Mouse (Mus musculus): ENCODE measurements around the gene Ckb. TPM values are rescaled to one million over a fixed set of nuclear protein-coding genes. Genes with fewer than 3 reads are reported as not detected.
"Not testable (repeated sequence)": the region's sequence is repeated elsewhere in the genome, so short reads cannot be mapped to it uniquely, and the experiment has no call there.

The Ckb gene
- 2,376 and 2,635 TPM in 2 replicates for polyA plus RNA-seq (2016; fragmentation: Nextera tagmentation; extraction: Ambion mirVana)

DNA sequence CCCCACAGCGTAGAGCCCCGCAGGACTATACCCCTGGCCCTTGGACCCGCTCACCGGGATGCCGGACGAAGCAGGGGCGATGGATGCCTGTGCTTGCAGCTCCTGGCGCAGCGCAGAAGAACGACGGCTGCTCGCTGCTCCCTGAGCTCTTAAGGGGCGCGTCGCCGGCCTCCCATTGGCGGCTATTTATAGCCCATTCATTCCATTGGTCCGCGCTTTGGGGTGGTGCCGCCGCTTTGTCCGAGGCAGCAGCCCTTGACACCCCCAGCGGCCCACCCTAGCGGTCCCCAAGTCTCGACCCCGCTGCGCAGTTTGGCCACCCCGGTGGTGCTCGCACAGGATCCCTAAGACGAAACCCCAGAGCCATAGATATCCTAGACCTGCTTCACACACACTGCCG is at the start of gene Ckb:
Gene Ckb (minus strand): TSS at position 163 of the 400 bp plus-strand sequence.
- H3K4me1 ChIP-seq = peaks cover 40% of the 10 kb centered on the region
- peaks cover 29% of the 10 kb centered on the region for H3K36me3 ChIP-seq
- ATAC-seq (ENCODE audit: low FRiP score, low read depth) = peak; percentile 87
- H3K9me3 ChIP-seq = no peaks in the 10 kb centered on the region
- H3K27ac ChIP-seq (replicated peaks) = peak within 1 kb of the TSS; percentile 92
- under 1% methylated on average over 31 of the region's 31 CpGs for whole genome bisulfite sequencing
- peak within 1 kb of the TSS; percentile 94 for H3K9ac ChIP-seq (replicated peaks)
- peaks cover 17% of the 10 kb centered on the region for H3K27me3 ChIP-seq
- peak within 1 kb of the TSS; percentile 93 for H3K4me3 ChIP-seq
- H3K4me2 ChIP-seq (replicated peaks) = peak within 1 kb of the TSS; percentile 96

DNA sequence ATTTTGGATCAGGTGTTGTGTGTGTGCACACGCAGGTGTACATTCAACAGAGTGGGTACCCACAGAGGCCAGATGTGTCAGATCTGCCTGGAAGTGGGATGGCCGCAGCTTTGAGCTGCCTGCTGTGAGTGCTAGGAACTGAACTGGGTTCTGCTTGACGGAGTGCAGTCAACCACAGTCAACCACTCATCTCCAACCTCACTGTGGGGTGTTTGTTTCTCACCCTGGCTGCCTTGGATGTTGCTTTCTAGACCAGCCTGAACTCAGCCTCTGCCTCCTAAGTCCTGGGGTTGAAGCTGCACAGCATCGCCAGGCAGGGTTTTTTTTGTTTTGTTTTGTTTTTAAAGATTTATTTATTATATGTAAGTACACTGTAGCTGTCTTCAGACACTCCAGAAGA is 48.1 kb upstream of the Ckb start:
- WGBS = 76% methylated on average over 4 of the region's 4 CpGs
- peaks cover 30% of the 10 kb centered on the region for H3K36me3 ChIP-seq
- no peak for ATAC-seq (ENCODE audit: low FRiP score, low read depth)
- H3K27me3 ChIP-seq = no peaks in the 10 kb centered on the region
- no peak overlapping the region for H3K27ac ChIP-seq (replicated peaks)
- H3K4me1 ChIP-seq = peaks cover 19% of the 10 kb centered on the region
- no peak overlapping the region for H3K4me3 ChIP-seq
- no peak overlapping the region for H3K4me2 ChIP-seq (replicated peaks)
- peaks cover 4% of the 10 kb centered on the region; the same call in 1 of the 2 replicates for H3K9me3 ChIP-seq
- H3K9ac ChIP-seq (replicated peaks) = no peak overlapping the region

DNA sequence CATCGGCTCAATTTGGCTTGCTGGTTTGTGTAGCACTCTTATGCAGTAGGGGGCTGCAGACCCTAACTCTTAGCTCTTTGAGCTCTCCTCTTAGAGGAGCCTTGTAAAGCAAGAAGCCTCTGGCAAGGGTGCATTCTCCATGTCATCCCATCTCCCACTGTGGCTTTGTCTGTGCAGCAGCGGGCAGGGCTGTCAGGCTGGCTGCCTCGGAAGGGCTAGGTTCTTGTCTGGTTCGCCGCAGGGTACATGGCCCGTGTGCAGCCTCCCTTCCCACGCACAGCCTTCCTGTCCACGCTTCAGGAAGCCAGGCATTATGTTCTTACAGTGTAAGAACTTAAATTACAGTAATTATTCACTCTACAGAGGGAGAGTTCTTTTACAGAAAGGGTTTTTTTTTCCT is 46.5 kb upstream of the Ckb start:
- peaks cover 23% of the 10 kb centered on the region for H3K4me1 ChIP-seq
- peaks cover 4% of the 10 kb centered on the region; the same call in 1 of the 2 replicates for H3K9me3 ChIP-seq
- H3K9ac ChIP-seq (replicated peaks) = no peak overlapping the region
- no peak overlapping the region for H3K4me3 ChIP-seq
- H3K4me2 ChIP-seq (replicated peaks) = no peak overlapping the region
- no peaks in the 10 kb centered on the region for H3K27me3 ChIP-seq
- no peak for ATAC-seq (ENCODE audit: low FRiP score, low read depth)
- peak overlapping the region; percentile 22; the same call in 1 of the 2 replicates for H3K27ac ChIP-seq (replicated peaks)
- H3K36me3 ChIP-seq = peaks cover 22% of the 10 kb centered on the region; the same call in 1 of the 2 replicates
- 38% methylated on average over 8 of the region's 8 CpGs for WGBS

DNA sequence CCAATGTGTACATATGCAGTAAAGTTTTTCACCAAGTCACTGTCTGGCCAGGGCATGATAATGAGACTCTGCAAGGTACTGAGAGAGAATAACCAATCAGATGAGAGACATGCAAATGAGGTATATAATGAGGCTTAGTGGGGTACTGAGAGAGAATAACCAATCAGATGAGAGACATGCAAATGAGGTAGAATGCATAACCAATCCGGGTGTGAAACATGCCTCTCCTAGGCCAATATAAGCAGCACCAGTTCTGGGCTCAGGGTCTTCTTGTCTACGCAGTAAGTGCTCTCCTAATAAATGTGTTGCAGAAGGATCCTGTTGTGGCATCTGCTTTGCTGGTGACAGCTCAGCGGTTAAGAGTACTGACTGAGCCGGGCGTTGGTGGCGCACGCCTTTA is 44.4 kb upstream of the Ckb start:
- over 99% methylated on average over 7 of the region's 7 CpGs for WGBS

DNA sequence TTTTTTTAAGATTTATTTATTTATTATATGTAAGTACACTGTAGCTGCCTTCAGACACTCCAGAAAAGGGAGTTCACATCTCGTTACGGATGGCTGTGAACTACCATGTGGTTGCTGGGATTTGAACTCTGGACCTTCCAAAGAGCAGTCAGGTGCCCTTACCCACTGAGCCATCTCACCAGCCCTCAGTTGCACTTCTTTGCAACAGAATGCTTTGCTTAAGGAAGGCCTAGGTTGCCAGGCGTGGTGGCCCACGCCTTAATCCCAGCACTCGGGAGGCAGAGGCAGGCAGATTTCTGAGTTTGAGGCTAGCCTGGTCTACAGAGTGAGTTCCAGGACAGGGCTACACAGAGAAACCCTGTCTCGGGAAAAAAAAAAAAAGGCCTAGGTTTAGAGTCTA is 41.7 kb upstream of the Ckb start:
- H3K4me2 ChIP-seq (replicated peaks) = peak overlapping the region; percentile 88
- H3K4me3 ChIP-seq = peak overlapping the region; percentile 100
- H3K4me1 ChIP-seq = peaks cover 30% of the 10 kb centered on the region
- not testable (repeated sequence) for H3K27ac ChIP-seq (replicated peaks); H3K27me3 ChIP-seq; ATAC-seq (ENCODE audit: low FRiP score, low read depth); H3K9me3 ChIP-seq
- peak overlapping the region; percentile 97; the same call in 1 of the 2 replicates for H3K9ac ChIP-seq (replicated peaks)
- WGBS = 77% methylated on average over 6 of the region's 6 CpGs
- peaks cover 39% of the 10 kb centered on the region for H3K36me3 ChIP-seq

More for the DNA sequence above, 44.4 kb upstream of the Ckb start:
- Histone ChIP-seq H3K4me2 (replicated peaks) (no peak overlapping the region), H3K9ac (replicated peaks) (no peak overlapping the region), H3K27me3 (no peaks in the 10 kb centered on the region), H3K36me3 (peaks cover 15% of the 10 kb centered on the region; the same call in 1 of the 2 replicates), H3K9me3 (peaks cover 4% of the 10 kb centered on the region; the same call in 1 of the 2 replicates), H3K4me3 (no peak overlapping the region), H3K4me1 (peaks cover 32% of the 10 kb centered on the region), H3K27ac (replicated peaks) (no peak overlapping the region)
- no peak for ATAC-seq (ENCODE audit: low FRiP score, low read depth)

DNA sequence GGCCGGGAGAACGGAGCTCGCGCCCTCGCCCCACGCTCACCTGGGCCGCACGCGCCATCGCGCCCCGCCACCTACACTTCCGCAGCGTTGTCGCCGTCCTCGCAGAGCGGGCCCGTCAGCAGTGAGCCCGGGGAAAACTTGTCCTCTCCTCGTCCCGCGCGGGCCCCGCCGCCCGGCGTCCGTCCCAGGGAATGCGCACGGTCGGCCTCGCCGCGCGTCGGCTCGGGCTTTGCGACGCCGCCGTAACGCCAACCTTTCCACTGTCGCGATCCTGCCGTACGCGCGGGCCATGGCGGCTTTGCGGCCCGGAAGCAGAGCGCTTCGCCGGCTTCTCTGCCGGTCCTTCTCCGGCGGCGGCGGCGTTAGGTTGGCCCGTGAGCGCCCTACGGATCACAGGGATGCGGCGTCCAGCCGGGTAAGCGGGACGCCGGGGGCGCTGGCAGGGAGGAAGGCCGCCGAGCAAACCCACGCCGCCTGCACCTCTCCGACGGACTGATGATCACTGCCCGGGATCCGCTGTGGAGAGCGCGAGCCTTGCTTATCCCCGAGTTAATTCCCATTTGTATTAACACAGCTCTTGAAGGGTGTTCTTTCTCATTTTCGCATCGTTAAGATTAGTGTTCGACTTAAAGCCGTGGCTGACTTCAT is 41.0 kb upstream of the Ckb start, which contains the start of the genes Bag5 and Apopt1:
Gene Bag5 (minus strand): TSS at position 254 of the 648 bp plus-strand sequence.
Gene Apopt1 (plus strand): TSS at position 258 of the 648 bp plus-strand sequence.
- peak; percentile 95 for ATAC-seq (ENCODE audit: low FRiP score, low read depth)

DNA sequence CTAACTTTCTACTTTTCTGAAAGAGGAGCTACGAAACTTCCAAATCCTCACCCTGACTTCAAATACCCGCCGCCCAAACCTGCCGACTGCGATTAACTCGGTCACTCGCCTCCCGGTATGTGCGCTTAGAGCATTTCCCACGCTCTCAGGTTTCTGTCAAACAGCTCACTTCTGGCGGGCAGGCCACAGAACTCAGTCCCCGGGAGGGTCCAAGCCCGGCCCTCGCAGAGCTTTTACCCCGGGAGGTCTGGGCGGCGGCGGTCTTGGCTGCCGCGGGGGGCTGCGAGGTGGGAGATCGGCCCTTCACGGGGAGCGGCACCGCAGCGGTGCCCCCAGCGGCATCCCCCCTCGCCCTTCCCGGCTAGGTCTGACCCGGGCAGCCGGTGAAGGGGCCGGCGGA is 40.3 kb upstream of the Ckb start:
- Histone ChIP-seq H3K4me1 (peaks cover 24% of the 10 kb centered on the region), H3K9ac (replicated peaks) (peak overlapping the region; percentile 97), H3K27me3 (no peaks in the 10 kb centered on the region), H3K4me2 (replicated peaks) (peak overlapping the region; percentile 88), H3K9me3 (peaks cover 4% of the 10 kb centered on the region; the same call in 1 of the 2 replicates), H3K27ac (replicated peaks) (peak overlapping the region; percentile 85), H3K36me3 (peaks cover 51% of the 10 kb centered on the region), H3K4me3 (peak overlapping the region; percentile 100)
- no peak; the same call in 1 of the 2 replicates for ATAC-seq (ENCODE audit: low FRiP score, low read depth)
- WGBS = 0% methylated on average over 33 of the region's 33 CpGs

More for the DNA sequence above, 41.0 kb upstream of the Ckb start, which contains the start of the genes Bag5 and Apopt1:
- Histone ChIP-seq H3K4me1 (peaks cover 24% of the 10 kb centered on the region), H3K4me2 (replicated peaks) (peak within 1 kb of the TSS; percentile 88), H3K9ac (replicated peaks) (peak within 1 kb of the TSS; percentile 97), H3K27ac (replicated peaks) (peak within 1 kb of the TSS; percentile 85), H3K36me3 (peaks cover 45% of the 10 kb centered on the region), H3K27me3 (no peaks in the 10 kb centered on the region), H3K9me3 (peaks cover 4% of the 10 kb centered on the region; the same call in 1 of the 2 replicates), H3K4me3 (peak within 1 kb of the TSS; percentile 100)
- under 1% methylated on average over 65 of the region's 86 CpGs for WGBS

DNA sequence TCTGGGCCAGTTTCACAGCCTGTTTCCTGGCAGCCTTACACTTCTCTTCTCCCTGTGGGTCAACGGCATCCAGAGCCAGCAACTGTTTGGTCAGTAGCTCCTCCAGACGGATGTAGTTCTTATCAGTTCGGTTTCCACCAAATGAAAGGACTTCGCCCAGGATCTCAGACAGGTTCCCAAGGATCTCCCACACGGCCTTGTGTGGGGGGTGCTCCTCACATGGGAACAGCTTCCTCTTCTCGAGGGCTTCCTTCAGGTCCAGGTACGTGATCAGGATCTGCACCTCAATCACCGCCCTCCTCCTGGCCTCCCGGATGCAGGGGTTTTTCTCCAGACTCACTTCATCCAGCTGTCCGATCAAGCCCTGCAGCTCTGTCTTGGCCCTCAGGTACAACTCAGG is 38.0 kb upstream of the Ckb start:
- peaks cover 24% of the 10 kb centered on the region for H3K4me1 ChIP-seq
- WGBS = 94% methylated on average over 10 of the region's 10 CpGs
- H3K9ac ChIP-seq (replicated peaks) = no peak overlapping the region
- ATAC-seq (ENCODE audit: low FRiP score, low read depth) = no peak
- no peak overlapping the region for H3K27ac ChIP-seq (replicated peaks)
- H3K4me3 ChIP-seq = no peak overlapping the region
- no peak overlapping the region for H3K4me2 ChIP-seq (replicated peaks)
- peaks cover 56% of the 10 kb centered on the region for H3K36me3 ChIP-seq
- no peaks in the 10 kb centered on the region for H3K9me3 ChIP-seq
- H3K27me3 ChIP-seq = no peaks in the 10 kb centered on the region

DNA sequence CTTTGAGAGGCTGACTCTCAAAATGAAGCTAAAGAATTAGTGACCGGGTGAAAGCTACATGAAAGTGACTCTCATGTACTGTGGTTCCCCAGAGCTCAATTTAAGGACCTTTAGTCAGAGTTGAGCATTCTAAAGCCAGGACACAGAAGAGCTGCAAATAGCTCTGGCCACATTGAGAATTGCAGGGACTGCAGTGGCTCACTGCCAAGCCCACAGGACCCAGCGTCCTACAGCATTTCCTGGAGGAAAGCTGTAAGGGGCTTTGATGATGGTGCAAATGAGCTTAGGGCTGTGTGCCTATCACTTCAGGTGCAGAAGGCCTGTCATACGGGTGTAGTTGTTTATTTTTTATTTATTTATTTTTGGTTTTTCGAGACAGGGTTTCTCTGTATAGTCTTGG is 36.0 kb upstream of the Ckb start:
- H3K4me2 ChIP-seq (replicated peaks) = no peak overlapping the region
- no peak overlapping the region for H3K9ac ChIP-seq (replicated peaks)
- no peaks in the 10 kb centered on the region for H3K9me3 ChIP-seq
- H3K4me3 ChIP-seq = no peak overlapping the region
- H3K27me3 ChIP-seq = no peaks in the 10 kb centered on the region
- H3K36me3 ChIP-seq = peaks cover 52% of the 10 kb centered on the region
- no peak for ATAC-seq (ENCODE audit: low FRiP score, low read depth)
- WGBS = 86% methylated on average over 4 of the region's 4 CpGs
- H3K4me1 ChIP-seq = peaks cover 10% of the 10 kb centered on the region
- no peak overlapping the region for H3K27ac ChIP-seq (replicated peaks)

DNA sequence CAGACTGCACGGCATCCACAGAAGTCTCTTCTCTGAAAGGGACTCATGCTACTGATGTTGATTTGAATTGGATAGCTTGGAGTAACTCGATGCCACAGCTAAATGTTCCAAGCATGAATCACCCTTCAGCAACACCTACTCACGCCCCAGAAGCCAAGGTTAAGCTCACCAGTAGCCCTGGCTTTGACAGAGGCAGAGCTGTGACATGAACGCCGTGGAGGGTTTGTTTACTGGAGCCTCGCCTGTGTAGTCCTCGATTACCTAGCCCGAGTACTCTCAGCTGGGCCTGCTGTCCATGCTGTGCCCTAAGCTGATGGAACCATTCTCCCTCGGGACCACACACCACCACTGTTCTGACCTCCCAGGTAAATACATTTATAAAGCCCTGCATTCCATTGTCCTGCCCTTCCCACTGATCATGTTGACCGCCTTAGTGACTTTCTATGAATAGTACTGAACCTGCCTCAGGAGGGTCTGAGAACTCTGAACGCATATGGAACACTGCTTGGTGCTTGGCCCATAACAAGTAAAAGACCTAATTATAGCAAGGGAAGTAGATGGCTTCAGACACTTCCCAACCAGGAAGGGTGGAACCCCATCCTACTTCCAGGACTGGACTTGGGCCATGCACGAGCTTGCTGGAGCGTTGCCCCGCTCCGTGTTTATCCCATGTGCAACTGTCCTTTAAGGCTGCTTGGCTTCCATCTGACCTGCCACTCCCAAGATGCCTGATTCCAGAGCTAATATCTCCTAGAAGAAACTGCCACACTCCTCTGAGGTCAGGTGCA is 33.2 kb upstream of the Ckb start:
- 82% methylated on average over 15 of the region's 15 CpGs for WGBS
- no peak overlapping the region for H3K9ac ChIP-seq (replicated peaks)

DNA sequence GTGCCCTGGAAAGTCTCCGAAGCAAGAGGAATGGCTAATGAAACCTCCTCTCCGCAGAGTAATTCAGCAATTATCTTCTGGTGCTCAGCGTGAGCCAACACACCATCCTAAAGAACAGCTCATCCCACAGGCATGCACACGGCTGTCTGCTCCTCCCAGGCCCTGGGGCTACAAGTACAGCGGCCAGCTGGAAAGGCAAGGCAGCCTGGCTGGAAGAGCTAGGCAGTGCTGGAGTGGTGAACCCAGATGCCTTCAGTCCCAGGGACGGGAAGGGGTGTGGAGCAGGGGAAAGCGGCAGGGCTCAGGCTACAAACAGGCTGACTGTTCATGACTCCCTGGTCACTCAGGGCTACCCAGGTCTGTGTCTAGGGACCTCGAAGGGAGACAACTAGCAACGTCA is 32.5 kb upstream of the Ckb start:
- Histone ChIP-seq H3K27ac (replicated peaks) (0 out of 2 replicates have a peak overlapping the region, but pooled peaks have one; percentile 11), H3K27me3 (no peaks in the 10 kb centered on the region), H3K4me2 (replicated peaks) (no peak overlapping the region), H3K36me3 (peaks cover 36% of the 10 kb centered on the region), H3K4me3 (no peak overlapping the region), H3K9ac (replicated peaks) (no peak overlapping the region), H3K9me3 (no peaks in the 10 kb centered on the region), H3K4me1 (no peaks in the 10 kb centered on the region; the same call in 1 of the 2 replicates)
- whole genome bisulfite sequencing = 65% methylated on average over 9 of the region's 9 CpGs
- no peak for ATAC-seq (ENCODE audit: low FRiP score, low read depth)

More for the DNA sequence above, 33.2 kb upstream of the Ckb start:
- ATAC-seq (ENCODE audit: low FRiP score, low read depth) = no peak
- Histone ChIP-seq H3K4me3 (no peak overlapping the region), H3K4me1 (no peaks in the 10 kb centered on the region; the same call in 1 of the 2 replicates), H3K27me3 (no peaks in the 10 kb centered on the region), H3K27ac (replicated peaks) (no peak overlapping the region), H3K4me2 (replicated peaks) (no peak overlapping the region), H3K9me3 (no peaks in the 10 kb centered on the region), H3K36me3 (peaks cover 43% of the 10 kb centered on the region)

DNA sequence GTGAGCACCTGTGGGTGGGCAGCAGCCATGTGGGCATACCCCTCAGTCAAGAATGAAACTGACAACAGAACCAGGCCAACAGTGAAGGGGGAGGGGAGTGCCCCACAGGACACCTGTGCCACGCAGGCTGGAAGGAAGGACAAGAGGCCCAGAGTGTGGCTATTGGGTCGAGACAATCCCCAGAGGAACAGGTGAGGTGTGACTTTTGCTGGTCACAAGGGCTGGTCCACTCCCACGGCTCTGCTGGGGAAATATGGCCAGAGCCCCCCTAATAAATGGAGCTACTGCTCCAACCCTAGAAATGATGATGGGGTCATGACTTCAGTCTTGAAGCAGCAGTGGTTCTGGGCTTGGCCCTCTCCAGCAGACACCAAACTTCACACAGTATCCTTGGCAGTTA is 31.2 kb upstream of the Ckb start:
- no peak overlapping the region for H3K27ac ChIP-seq (replicated peaks)
- WGBS = 84% methylated on average over 3 of the region's 3 CpGs
- no peak for ATAC-seq (ENCODE audit: low FRiP score, low read depth)
- no peak overlapping the region for H3K4me3 ChIP-seq
- no peak overlapping the region for H3K4me2 ChIP-seq (replicated peaks)
- peaks cover 24% of the 10 kb centered on the region; the same call in 1 of the 2 replicates for H3K36me3 ChIP-seq
- H3K9me3 ChIP-seq = no peaks in the 10 kb centered on the region
- H3K4me1 ChIP-seq = no peaks in the 10 kb centered on the region; the same call in 1 of the 2 replicates
- H3K27me3 ChIP-seq = no peaks in the 10 kb centered on the region
- H3K9ac ChIP-seq (replicated peaks) = no peak overlapping the region
